Mouse (Mus musculus): ENCODE results near the gene Spag6.

Gene Spag6

GRCm38 (mm10) chr2:18734394-18735127 lies 40.7 kb downstream of the Spag6 start:
- no peak for DNase-seq

GRCm38 (mm10) chr2:18737040-18737439 lies 43.2 kb downstream of the Spag6 start:
- no peak for DNase-seq

- DNase-seq: no peak
Measured at GRCm38 (mm10) chr2:18739216-18739615, 45.4 kb downstream of the Spag6 start.

GRCm38 (mm10) chr2:18756144-18756543 lies 62.3 kb downstream of the Spag6 start:
- DNase-seq: peak; percentile 14 to 52

GRCm38 (mm10) chr2:18764846-18765245 lies 71.0 kb downstream of the Spag6 start:
- no peak for DNase-seq

- DNase-seq: peak; percentile 16 to 29
Measured at GRCm38 (mm10) chr2:18765481-18766249, 71.8 kb downstream of the Spag6 start.

- peak; percentile 12 to 19 for DNase-seq
Measured at GRCm38 (mm10) chr2:18766441-18766820, 72.6 kb downstream of the Spag6 start.

GRCm38 (mm10) chr2:18766821-18767541 lies 73.1 kb downstream of the Spag6 start:
- DNase-seq: peak; percentile 88 to 90

GRCm38 (mm10) chr2:18768414-18768813 lies 74.6 kb downstream of the Spag6 start:
- no peak for DNase-seq

GRCm38 (mm10) chr2:18772413-18772812 lies 78.6 kb downstream of the Spag6 start:
- DNase-seq: no peak

GRCm38 (mm10) chr2:18774326-18774725 lies 80.5 kb downstream of the Spag6 start:
- DNase-seq: no peak

GRCm38 (mm10) chr2:18778220-18778619 lies 84.4 kb downstream of the Spag6 start:
- DNase-seq: peak in 1 of 2 experiments; percentile 26

- DNase-seq: no peak
Measured at GRCm38 (mm10) chr2:18779830-18780229, 86.0 kb downstream of the Spag6 start.

GRCm38 (mm10) chr2:18781296-18781695 lies 87.5 kb downstream of the Spag6 start:
- no peak for DNase-seq

GRCm38 (mm10) chr2:18794261-18794660 lies 100.4 kb downstream of the Spag6 start:
- DNase-seq: no peak

- no peak for DNase-seq
Measured at GRCm38 (mm10) chr2:18797776-18798175, 103.9 kb downstream of the Spag6 start.

GRCm38 (mm10) chr2:18799265-18799965 lies 105.6 kb downstream of the Spag6 start:
- DNase-seq: no peak

All from kidney, postnatal 36 days (tissue).